Mouse (Mus musculus) liver, postnatal 0 days (tissue): Measurements from ENCODE around the gene Syt14.

ENCODE experiments used
- CTCF ChIP-seq: sonication (generic); IDR thresholded peaks from 2 replicates; pipeline ENCODE4 v1.5.1; 2016; ENCODE audit warnings: antibody characterized with exemption, low read depth
- EP300 ChIP-seq: IDR thresholded peaks from 2 replicates; pipeline ENCODE4 v1.6.1; 2016; ENCODE audit warnings: antibody characterized with exemption, low read depth, mild to moderate bottlenecking

DNA sequence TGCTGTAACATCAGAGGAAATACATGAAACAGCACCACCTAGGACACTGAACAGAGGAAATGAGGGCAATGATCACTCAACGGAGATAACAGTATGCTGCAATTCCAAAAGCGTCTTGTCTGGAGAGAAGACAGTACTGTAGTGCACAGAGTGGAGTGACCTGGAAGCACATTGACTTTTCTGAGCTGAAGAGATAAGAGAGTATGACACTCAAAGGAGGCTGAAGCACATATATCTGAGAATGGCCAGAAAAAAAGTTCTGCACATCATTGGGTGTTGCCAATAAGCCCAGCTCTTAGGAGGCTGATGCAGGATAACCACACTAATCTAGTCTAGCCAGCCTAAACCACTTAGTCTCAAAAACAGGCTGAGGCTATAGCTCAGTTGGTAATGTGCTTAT is 34.0 kb downstream of the Syt14 start:
- TF ChIP-seq EP300 (peak; percentile 100), CTCF (peak; percentile 53)
